Mouse (Mus musculus): Measurements from ENCODE around the gene Slfn2. TPM values are rescaled to one million over a fixed set of nuclear protein-coding genes. Genes with fewer than 3 reads are reported as not detected.
A peak's percentile ranks its signal among the peaks of the same experiment; 100 is the strongest.

Gene Slfn2
- total RNA-seq, 1 experiment: 2.0 TPM

GRCm38 (mm10) chr11:83043891-83044290 is 21.0 kb upstream of the Slfn2 start:
- no peaks in the 10 kb centered on the region for H3K9me3 ChIP-seq (ENCODE audit: control insufficient read depth, insufficient read depth, low read depth, low read length)
- DNase-seq (ENCODE audit: low read depth, low spot score): no peak
- H3K4me1 ChIP-seq (ENCODE audit: control insufficient read depth in 2 of 2, insufficient read depth in 2 of 2, low read length in 2 of 2, poor library complexity in 1 of 2): no peaks in the 10 kb centered on the region; a peak in 1 of 4 replicates
- TF ChIP-seq HCFC1 (IDR thresholded peaks at IDR 0.05; ENCODE audit: borderline replicate concordance, insufficient read depth, low read length) (no peak), MAFK (IDR thresholded peaks at IDR 0.05; ENCODE audit: insufficient read depth, low read depth, low read length) (no peak), ZC3H11A (IDR thresholded peaks at IDR 0.05; ENCODE audit: borderline replicate concordance, low read depth, low read length) (no peak), CHD2 (IDR thresholded peaks at IDR 0.05; ENCODE audit: low read depth, low read length) (no peak), ZNF384 (IDR thresholded peaks at IDR 0.05; ENCODE audit: low read depth, low read length) (no peak)
- no peaks in the 10 kb centered on the region for H3K36me3 ChIP-seq (ENCODE audit: control insufficient read depth, insufficient read depth, low read length, poor library complexity, severe bottlenecking)
- H3K4me3 ChIP-seq (ENCODE audit: insufficient read depth in 1 of 2, low read depth in 1 of 2, low read length in 2 of 2, poor library complexity in 1 of 2, severe bottlenecking in 1 of 2): no peak overlapping the region
- in situ Hi-C loops (cut with MboI; ENCODE audit: low sequenced_read_pairs in 2 of 2, unreplicated experiment in 2 of 2): loop anchor here in 1 of 2 experiments (10.0 kb wide), 1 partner anchor 129 kb away; the partner anchor contains the start of gene Unc45b
- H3K9ac ChIP-seq (ENCODE audit: insufficient read depth, low read depth, low read length, poor library complexity, severe bottlenecking): no peak overlapping the region
- no peak overlapping the region for H3K27ac ChIP-seq (ENCODE audit: insufficient read depth, low read depth, low read length, poor library complexity, severe bottlenecking)

GRCm38 (mm10) chr11:83045642-83046041 is 19.3 kb upstream of the Slfn2 start:
- no peaks in the 10 kb centered on the region for H3K9me3 ChIP-seq (ENCODE audit: control insufficient read depth, insufficient read depth, low read depth, low read length)
- no peak overlapping the region for H3K27ac ChIP-seq (ENCODE audit: insufficient read depth, low read depth, low read length, poor library complexity, severe bottlenecking)
- no peaks in the 10 kb centered on the region for H3K36me3 ChIP-seq (ENCODE audit: control insufficient read depth, insufficient read depth, low read length, poor library complexity, severe bottlenecking)
- TF ChIP-seq CHD2 (IDR thresholded peaks at IDR 0.05; ENCODE audit: low read depth, low read length) (no peak), ZC3H11A (IDR thresholded peaks at IDR 0.05; ENCODE audit: borderline replicate concordance, low read depth, low read length) (no peak), ZNF384 (IDR thresholded peaks at IDR 0.05; ENCODE audit: low read depth, low read length) (no peak), HCFC1 (IDR thresholded peaks at IDR 0.05; ENCODE audit: borderline replicate concordance, insufficient read depth, low read length) (no peak), MAFK (IDR thresholded peaks at IDR 0.05; ENCODE audit: insufficient read depth, low read depth, low read length) (no peak)
- no peak overlapping the region for H3K4me3 ChIP-seq (ENCODE audit: insufficient read depth in 1 of 2, low read depth in 1 of 2, low read length in 2 of 2, poor library complexity in 1 of 2, severe bottlenecking in 1 of 2)
- no peak overlapping the region for H3K9ac ChIP-seq (ENCODE audit: insufficient read depth, low read depth, low read length, poor library complexity, severe bottlenecking)
- in situ Hi-C loops (cut with MboI; ENCODE audit: low sequenced_read_pairs in 2 of 2, unreplicated experiment in 2 of 2): loop anchor here in 1 of 2 experiments (10.0 kb wide), 1 partner anchor 131 kb away; the partner anchor contains the start of gene Unc45b
- no peaks in the 10 kb centered on the region for H3K4me1 ChIP-seq (ENCODE audit: control insufficient read depth in 2 of 2, insufficient read depth in 2 of 2, low read length in 2 of 2, poor library complexity in 1 of 2)
- no peak for DNase-seq (ENCODE audit: low read depth, low spot score)

- Histone ChIP-seq H3K36me3 (ENCODE audit: control insufficient read depth, insufficient read depth, low read length, poor library complexity, severe bottlenecking) (no peaks in the 10 kb centered on the region), H3K4me1 (ENCODE audit: control insufficient read depth in 2 of 2, insufficient read depth in 2 of 2, low read length in 2 of 2, poor library complexity in 1 of 2) (no peaks in the 10 kb centered on the region), H3K27ac (ENCODE audit: insufficient read depth, low read depth, low read length, poor library complexity, severe bottlenecking) (no peak overlapping the region), H3K9ac (ENCODE audit: insufficient read depth, low read depth, low read length, poor library complexity, severe bottlenecking) (no peak overlapping the region), H3K4me3 (ENCODE audit: insufficient read depth in 1 of 2, low read depth in 1 of 2, low read length in 2 of 2, poor library complexity in 1 of 2, severe bottlenecking in 1 of 2) (no peak overlapping the region), H3K9me3 (ENCODE audit: control insufficient read depth, insufficient read depth, low read depth, low read length) (no peaks in the 10 kb centered on the region)
- in situ Hi-C loops (cut with MboI; ENCODE audit: low sequenced_read_pairs in 2 of 2, unreplicated experiment in 2 of 2): loop anchor here in 1 of 2 experiments (25.0 kb wide), 1 partner anchor 354 kb away; the partner anchor contains the start of gene Rasl10b
- TF ChIP-seq HCFC1 (IDR thresholded peaks at IDR 0.05; ENCODE audit: borderline replicate concordance, insufficient read depth, low read length) (no peak), ZC3H11A (IDR thresholded peaks at IDR 0.05; ENCODE audit: borderline replicate concordance, low read depth, low read length) (peak; percentile 66)
- peak; percentile 34 for DNase-seq (ENCODE audit: low read depth, low spot score)
Observed at GRCm38 (mm10) chr11:83057863-83058262, 7.0 kb upstream of the Slfn2 start.

- no peak overlapping the region for H3K27ac ChIP-seq (ENCODE audit: insufficient read depth, low read depth, low read length, poor library complexity, severe bottlenecking)
- DNase-seq (ENCODE audit: low read depth, low spot score): no peak
- H3K4me1 ChIP-seq (ENCODE audit: control insufficient read depth in 2 of 2, insufficient read depth in 2 of 2, low read length in 2 of 2, poor library complexity in 1 of 2): no peaks in the 10 kb centered on the region
- H3K4me3 ChIP-seq (ENCODE audit: insufficient read depth in 1 of 2, low read depth in 1 of 2, low read length in 2 of 2, poor library complexity in 1 of 2, severe bottlenecking in 1 of 2): no peak overlapping the region
- no peaks in the 10 kb centered on the region for H3K36me3 ChIP-seq (ENCODE audit: control insufficient read depth, insufficient read depth, low read length, poor library complexity, severe bottlenecking)
- TF ChIP-seq HCFC1 (IDR thresholded peaks at IDR 0.05; ENCODE audit: borderline replicate concordance, insufficient read depth, low read length): no peak
- TF ChIP-seq ZC3H11A (IDR thresholded peaks at IDR 0.05; ENCODE audit: borderline replicate concordance, low read depth, low read length): no peak
- TF ChIP-seq MAFK (IDR thresholded peaks at IDR 0.05; ENCODE audit: insufficient read depth, low read depth, low read length): no peak
- no peak for TF ChIP-seq ZNF384 (IDR thresholded peaks at IDR 0.05; ENCODE audit: low read depth, low read length)
- TF ChIP-seq CHD2 (IDR thresholded peaks at IDR 0.05; ENCODE audit: low read depth, low read length): no peak
- in situ Hi-C loops (cut with MboI; ENCODE audit: low sequenced_read_pairs in 2 of 2, unreplicated experiment in 2 of 2): loop anchor here in 1 of 2 experiments (25.0 kb wide), 1 partner anchor 352 kb away; the partner anchor contains the start of gene Rasl10b
- H3K9ac ChIP-seq (ENCODE audit: insufficient read depth, low read depth, low read length, poor library complexity, severe bottlenecking): no peak overlapping the region
- no peaks in the 10 kb centered on the region for H3K9me3 ChIP-seq (ENCODE audit: control insufficient read depth, insufficient read depth, low read depth, low read length)
Observed at GRCm38 (mm10) chr11:83060412-83061020, 4.4 kb upstream of the Slfn2 start.

Measured in ES-E14 (cell line).